Mouse (Mus musculus) gastrocnemius, postnatal 25 days (tissue): ENCODE results near the gene Chrm5. TPM values are rescaled to one million over a fixed set of nuclear protein-coding genes. Genes with fewer than 3 reads are reported as not detected.

Experiments used
- DNase-seq: peaks from one replicate; pipeline ENCODE4 v3.0.0; 2022
- long read RNA-seq, 2 experiments: library from polyadenylated mRNA; stranded (forward); transcript quantifications; one replicate each; pipeline ENCODE4 v2.0.0; 2021
- total RNA-seq, 2 experiments: library from RNA; stranded (reverse); gene quantifications; 1 replicate in 1 of 2; 2 replicates in 1 of 2; pipeline ENCODE4 v1.2.3; 2021

Chrm5 gene
- not detected for total RNA-seq
- long read RNA-seq, experiment 1 = 0 reads
- long read RNA-seq, experiment 2 = 0 reads

DNA sequence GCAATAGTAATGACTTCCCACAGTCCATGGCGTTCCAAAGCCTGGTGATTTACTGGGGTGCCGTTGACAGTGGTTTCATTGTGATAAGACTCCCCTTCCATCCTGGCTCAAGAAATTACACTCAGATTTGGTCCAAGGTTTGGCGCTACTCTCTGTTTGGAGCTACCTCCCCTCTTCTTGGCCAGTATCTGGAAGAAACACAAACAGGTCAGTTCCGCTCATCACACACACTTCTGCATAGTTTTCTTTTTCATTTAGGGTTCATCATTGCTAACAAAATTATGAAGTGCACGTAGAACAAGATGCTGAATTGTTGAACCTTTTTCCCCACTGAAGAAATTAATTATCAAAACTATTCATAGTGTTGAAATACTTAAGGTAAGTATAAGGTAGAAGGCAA, at the start of gene Chrm5:
Gene Chrm5 (minus strand): TSS at position 101 of the 400 bp plus-strand sequence.
- no peak for DNase-seq

- DNase-seq = no peak
These were observed 46.4 kb upstream of the Chrm5 start for GRCm38 (mm10) chr2:112526933-112527332.

DNA sequence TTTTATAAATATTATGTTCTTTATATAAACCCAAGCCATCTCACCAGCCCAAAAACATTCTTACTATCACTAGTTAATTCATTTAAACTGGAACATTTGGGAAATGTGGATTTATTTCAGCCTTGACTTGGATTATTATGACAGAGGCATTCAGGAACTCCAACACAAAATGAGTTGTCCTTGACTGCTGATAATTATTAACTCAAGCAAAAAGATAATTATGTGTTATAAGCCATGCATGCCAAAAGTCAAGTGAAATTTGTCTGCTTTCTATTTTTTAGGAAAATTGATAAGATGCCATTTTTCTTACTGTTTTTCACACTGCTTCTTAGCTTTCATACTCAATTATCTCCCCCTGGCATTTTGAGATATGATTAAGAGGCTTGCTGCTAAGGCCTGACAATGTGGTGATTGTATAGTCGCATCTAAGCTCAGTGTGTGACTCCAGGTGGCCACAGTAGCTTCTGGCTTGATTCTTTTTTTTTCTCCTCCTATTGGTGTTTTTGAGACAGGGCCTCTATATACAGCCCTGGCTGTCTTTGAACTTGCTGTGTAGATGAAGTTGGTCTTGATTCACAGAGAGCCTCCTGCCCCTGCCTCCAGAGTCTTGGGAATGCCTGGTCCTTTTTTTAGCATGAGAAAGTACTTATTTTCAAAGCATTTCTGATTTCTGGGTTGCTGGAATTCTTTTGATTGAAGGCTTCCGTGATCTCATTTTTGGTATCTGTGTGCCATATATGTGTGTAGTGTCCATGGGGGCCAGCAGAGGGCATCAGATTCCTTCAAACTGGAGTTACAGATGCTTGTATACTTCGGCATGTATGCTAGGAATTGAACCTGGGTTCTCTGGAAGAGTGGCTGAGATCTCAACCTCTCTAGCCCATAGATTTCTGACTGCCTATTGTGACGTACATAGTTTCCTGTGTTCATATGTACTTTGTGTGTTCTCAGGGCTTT, 40.2 kb upstream of the Chrm5 start:
- DNase-seq = no peak

GRCm38 (mm10) chr2:112518541-112518940, 38.0 kb upstream of the Chrm5 start:
- no peak for DNase-seq

DNA sequence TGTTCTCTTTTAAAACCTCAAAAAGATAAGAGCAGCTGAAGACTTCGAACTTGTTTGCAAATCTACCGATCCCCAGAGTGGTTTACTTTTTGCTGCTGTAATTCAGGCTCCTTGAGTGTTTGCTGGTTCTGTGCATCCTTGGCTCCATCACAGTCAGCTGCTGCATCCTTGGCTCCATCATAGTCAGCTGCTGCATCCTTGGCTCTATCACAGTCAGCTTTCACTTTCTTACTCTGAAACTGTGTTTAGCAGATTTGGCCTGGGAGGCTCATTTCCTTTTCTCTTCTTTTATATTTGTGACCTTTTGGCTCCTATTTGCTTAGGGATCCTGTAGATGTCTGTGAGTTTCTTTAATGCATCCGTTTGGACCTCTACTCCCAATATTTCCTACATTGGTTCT, 36.6 kb upstream of the Chrm5 start:
- DNase-seq = no peak

DNA sequence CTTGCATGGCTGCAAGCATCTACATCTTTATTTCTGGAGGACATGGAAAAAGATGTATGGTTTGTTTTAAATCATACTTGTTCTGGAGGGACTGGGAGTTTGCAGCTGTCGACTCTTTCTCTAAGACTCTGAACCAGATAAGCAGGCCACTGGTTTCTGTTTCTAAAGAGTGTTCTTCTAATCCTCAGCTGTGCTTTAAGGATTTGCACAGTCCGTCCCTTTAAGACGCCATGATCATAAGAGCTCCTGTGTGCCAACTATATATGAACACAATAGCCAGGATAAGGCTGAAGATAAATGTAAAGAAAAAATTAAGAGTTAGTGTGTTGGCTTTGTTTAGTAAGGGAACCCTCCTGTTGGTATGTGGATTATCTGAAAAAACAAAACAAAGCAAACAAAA, 36.2 kb upstream of the Chrm5 start:
- no peak for DNase-seq

DNA sequence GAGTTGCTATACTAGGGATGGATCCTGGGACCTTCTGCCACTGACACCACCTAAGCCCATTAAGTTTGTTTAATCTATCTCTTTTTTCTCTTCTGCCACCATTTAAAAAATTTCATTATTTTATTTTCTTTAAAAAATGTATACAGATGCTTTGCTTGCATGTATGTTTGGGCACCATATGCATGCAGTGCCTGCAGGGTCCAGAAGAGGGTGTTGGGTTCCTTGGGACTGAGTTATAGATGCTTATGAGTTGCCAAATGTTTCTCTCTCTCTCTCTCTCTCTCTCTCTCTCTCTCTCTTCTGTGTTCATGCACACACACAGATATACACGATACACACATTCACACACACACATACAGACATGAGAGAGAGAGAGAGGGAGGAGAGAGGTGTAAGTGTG, 32.5 kb upstream of the Chrm5 start:
- no peak for DNase-seq

DNA sequence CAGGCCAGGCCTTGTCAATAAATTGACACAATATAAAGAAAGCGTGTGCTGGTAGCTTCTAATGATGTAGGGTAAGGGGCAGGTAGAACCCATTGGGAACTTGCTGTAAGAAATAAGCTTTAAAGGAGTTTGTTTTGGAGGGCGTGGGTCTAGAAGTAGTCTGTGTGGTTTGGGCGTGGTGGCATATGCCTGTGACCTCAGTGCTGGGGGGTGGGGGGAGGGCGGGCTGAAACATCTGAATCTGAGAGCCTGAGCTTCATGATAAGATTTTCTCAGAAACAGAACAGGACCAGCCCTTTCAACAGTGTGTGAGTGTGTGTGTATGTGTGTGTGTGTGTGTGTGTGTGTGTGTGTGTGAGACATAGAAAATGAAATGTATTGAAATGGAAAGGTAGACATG, 29.6 kb upstream of the Chrm5 start:
- DNase-seq = no peak

DNA sequence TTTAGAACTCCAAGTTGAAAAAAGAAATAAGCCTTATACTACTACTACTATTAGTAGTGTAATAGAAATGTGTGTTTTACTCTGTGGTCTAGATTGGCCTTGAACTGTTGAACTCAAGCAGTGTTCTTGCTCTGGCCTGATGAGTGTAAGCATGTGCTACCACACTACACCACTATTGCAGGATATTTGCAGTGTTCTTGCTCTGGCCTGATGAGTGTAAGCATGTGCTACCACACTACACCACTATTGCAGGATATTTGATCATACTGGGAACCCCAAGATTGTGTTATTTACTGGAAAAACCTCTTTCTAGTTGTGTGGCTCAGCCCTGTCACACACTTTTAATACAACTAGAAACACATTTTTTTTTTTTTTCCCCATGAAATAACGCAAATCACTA, 26.9 kb upstream of the Chrm5 start:
- DNase-seq = no peak

DNA sequence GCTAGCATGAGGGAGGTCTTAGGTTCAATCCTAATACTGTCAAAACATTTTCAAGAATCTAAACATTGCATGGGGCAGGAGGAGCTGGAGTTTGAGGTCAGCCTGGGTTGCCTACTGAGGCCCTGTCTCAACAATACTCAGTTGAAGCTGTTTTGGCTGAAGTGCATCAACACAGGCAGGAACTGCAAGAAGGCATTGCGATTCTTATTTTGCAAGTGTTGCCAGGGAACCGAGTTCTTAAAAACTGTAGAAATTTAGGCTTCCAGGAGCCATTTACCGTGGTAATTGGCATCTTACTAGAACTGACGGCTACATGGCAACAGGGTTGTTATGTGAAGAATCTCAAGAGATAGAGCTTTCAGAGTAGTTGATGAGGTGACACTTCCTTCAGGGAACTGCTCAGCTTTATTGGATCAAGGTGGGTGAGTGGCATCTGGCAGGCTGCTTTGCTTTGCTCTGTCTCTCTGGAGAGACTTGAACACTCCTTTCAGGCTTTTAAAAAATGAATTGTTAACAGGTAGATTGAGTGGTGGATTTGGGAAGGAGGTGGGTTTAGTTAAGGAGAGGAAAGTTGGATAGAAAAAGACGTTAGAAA, 26.4 kb upstream of the Chrm5 start:
- DNase-seq = no peak

GRCm38 (mm10) chr2:112503978-112504377, 23.4 kb upstream of the Chrm5 start:
- DNase-seq = no peak

GRCm38 (mm10) chr2:112501209-112501608, 20.6 kb upstream of the Chrm5 start:
- DNase-seq = peak; percentile 79

DNA sequence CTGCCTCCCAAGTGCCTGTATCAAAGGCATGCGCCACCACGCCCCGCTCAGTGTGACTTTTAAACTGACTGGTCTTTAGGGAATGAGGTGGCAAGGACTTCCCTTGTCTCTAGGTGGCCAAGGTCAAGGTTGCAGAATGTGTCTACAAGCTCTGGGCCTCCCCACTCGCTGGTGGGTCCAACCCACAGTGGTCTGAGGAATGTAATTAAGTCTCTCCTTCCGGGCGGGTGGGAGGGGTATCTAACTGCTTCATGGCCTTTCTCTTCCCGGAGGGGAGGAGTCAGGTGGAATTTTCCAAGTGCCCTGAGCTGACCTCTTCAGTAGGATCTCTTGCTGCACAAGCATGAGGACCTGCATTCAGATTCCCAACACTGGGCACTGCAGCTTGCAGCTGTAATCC, 17.3 kb upstream of the Chrm5 start:
- DNase-seq = no peak

- DNase-seq = no peak
These were observed 13.1 kb upstream of the Chrm5 start for GRCm38 (mm10) chr2:112493539-112494260.

GRCm38 (mm10) chr2:112492856-112493538, 12.4 kb upstream of the Chrm5 start, which contains the start of gene Aven:
TSS of gene Aven (plus strand) at chr2:112492964.
- DNase-seq = peak; percentile 90

- DNase-seq = no peak
These were observed 11.9 kb upstream of the Chrm5 start for GRCm38 (mm10) chr2:112492431-112492855.

- DNase-seq = no peak
These were observed 11.1 kb upstream of the Chrm5 start for GRCm38 (mm10) chr2:112491629-112492028.

DNA sequence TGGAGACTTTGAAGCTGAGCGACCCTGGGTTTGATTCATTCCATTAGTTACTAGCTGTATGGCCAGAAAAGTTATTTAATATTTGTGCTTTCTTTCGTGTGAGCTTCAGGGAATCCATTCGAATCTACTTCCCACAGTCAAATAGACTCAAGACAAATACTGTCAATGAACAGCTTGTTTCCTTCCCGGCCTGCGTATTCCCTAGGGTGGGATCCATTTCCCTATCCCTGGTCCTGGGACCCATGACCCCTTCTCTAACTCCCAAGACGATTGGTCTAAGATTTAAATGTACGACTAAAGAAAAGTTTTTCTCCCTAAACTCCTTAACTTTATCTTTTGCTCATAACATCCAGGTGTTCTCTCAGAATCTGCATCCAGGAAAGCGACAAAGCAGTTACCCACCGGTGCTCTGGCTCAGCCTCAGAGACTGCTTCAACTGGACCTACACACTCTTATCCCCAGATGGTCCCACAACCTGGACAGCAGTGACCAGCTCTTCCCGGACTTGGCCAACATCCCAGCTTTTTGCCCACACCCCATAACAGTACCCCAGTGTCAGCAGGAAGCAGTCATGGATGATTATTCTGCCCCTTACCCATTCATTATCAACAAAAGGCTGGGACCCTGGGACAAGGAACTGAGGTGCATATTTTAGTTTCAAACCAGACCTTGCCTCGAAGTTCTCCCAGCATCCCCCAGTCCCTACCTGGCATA, 10.1 kb upstream of the Chrm5 start:
- DNase-seq = no peak

- peak; percentile 63 for DNase-seq
These were observed 4.3 kb upstream of the Chrm5 start for GRCm38 (mm10) chr2:112484886-112485285.

DNA sequence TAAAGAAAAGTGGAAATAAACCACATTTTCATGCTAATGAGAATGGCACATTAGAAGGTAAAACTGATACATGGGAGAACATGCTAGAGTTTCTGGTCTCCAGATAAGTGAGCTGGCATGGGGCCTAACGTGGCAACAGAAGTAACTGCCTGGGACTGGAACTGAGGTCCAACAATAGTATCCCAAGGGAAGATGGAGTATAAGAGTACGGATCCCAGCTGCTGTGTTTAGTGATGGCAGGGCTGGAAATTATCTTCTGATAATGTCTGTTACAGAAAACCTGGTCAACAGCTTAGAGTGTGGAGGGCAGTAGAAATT, 2.7 kb upstream of the Chrm5 start:
- DNase-seq = no peak

DNA sequence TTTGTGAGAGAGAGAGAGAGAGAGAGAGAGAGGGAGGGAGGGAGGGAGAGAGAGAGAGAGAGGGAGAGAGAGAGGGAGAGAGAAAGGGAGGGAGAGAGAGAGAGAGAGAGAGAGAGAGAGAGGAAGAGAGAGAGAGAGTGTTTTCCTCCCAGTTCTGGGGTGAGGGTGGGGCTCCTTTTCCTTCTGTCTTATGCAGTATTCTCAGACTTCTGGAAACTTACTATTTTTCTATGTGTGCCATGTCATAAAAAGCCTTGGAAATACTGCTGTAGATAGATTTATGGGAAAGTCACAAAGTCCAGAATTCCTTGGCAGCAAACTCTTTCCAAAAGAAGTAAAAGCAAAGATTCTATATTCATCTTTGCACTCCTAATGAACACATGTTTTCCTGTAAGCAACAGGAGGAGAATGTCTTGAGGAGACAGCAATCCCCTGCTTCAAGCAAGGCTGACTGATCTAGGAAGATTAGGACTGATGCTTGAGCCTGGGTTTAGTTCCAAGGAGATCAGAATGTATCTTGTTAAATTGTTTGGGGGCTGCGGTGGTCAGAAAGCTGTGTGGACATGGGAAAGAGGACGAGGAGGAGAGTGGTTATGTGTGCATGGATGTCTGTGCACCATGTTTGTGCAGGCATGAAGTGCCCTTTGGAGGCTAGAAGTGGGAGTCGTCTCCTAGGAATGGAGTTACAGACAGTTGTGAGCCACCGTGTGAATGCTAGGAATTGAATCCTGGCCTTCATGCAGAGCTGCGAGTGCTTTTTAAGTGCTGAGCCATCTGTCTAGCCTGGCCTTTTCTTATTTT, 2.2 kb upstream of the Chrm5 start:
- DNase-seq = no peak
